Mouse (Mus musculus): ENCODE data around the gene Defb45. TPM values are rescaled to one million over a fixed set of nuclear protein-coding genes. Genes with fewer than 3 reads are reported as not detected.

The Defb45 gene
- total RNA-seq, 2 experiments from 2014 or later = not detected

GRCm38 (mm10) chr2:152612193-152612592 lies 13.0 kb upstream of the Defb45 start:
- no peak for ATAC-seq (replicated peaks; ENCODE audit: low FRiP score, poor library complexity, severe bottlenecking)

- no peak for ATAC-seq (replicated peaks; ENCODE audit: low FRiP score, poor library complexity, severe bottlenecking)
Measured at GRCm38 (mm10) chr2:152608719-152609118, 9.5 kb upstream of the Defb45 start.

- no peak for ATAC-seq (replicated peaks; ENCODE audit: low FRiP score, poor library complexity, severe bottlenecking)
Measured at GRCm38 (mm10) chr2:152607746-152608145, 8.5 kb upstream of the Defb45 start.

GRCm38 (mm10) chr2:152604057-152604456 lies 4.9 kb upstream of the Defb45 start, which contains the start of gene Defb36:
Defb36 (plus strand) TSS chr2:152604327.
- no peak for ATAC-seq (replicated peaks; ENCODE audit: low FRiP score, poor library complexity, severe bottlenecking)

- no peak for ATAC-seq (replicated peaks; ENCODE audit: low FRiP score, poor library complexity, severe bottlenecking)
Measured at GRCm38 (mm10) chr2:152601275-152601960, 2.2 kb upstream of the Defb45 start.

- ATAC-seq (replicated peaks; ENCODE audit: low FRiP score, poor library complexity, severe bottlenecking) = no peak
Measured at GRCm38 (mm10) chr2:152600076-152600475, 877 bp upstream of the Defb45 start.

- ATAC-seq (replicated peaks; ENCODE audit: low FRiP score, poor library complexity, severe bottlenecking) = no peak
Measured at GRCm38 (mm10) chr2:152589021-152589420, 10.2 kb downstream of the Defb45 start.

GRCm38 (mm10) chr2:152588450-152588849 lies 10.7 kb downstream of the Defb45 start:
- no peak for ATAC-seq (replicated peaks; ENCODE audit: low FRiP score, poor library complexity, severe bottlenecking)

- ATAC-seq (replicated peaks; ENCODE audit: low FRiP score, poor library complexity, severe bottlenecking) = no peak
Measured at GRCm38 (mm10) chr2:152586926-152587560, 12.2 kb downstream of the Defb45 start.

- ATAC-seq (replicated peaks; ENCODE audit: low FRiP score, poor library complexity, severe bottlenecking) = no peak
Measured at GRCm38 (mm10) chr2:152580612-152581011, 18.6 kb downstream of the Defb45 start.

- no peak for ATAC-seq (replicated peaks; ENCODE audit: low FRiP score, poor library complexity, severe bottlenecking)
Measured at GRCm38 (mm10) chr2:152580107-152580506, 19.1 kb downstream of the Defb45 start, which contains the start of gene Defb19. Defb19 (minus strand) TSS chr2:152580312.

GRCm38 (mm10) chr2:152573484-152573883 lies 25.7 kb downstream of the Defb45 start:
- ATAC-seq (replicated peaks; ENCODE audit: low FRiP score, poor library complexity, severe bottlenecking) = no peak

- ATAC-seq (replicated peaks; ENCODE audit: low FRiP score, poor library complexity, severe bottlenecking) = no peak
Measured at GRCm38 (mm10) chr2:152572114-152572794, 26.9 kb downstream of the Defb45 start, which contains the start of gene Defb21. Defb21 (plus strand) TSS chr2:152572744.

GRCm38 (mm10) chr2:152570313-152570712 lies 28.9 kb downstream of the Defb45 start:
- no peak for ATAC-seq (replicated peaks; ENCODE audit: low FRiP score, poor library complexity, severe bottlenecking)

- ATAC-seq (replicated peaks; ENCODE audit: low FRiP score, poor library complexity, severe bottlenecking) = no peak
Measured at GRCm38 (mm10) chr2:152569881-152570280, 29.3 kb downstream of the Defb45 start.

- no peak for ATAC-seq (replicated peaks; ENCODE audit: low FRiP score, poor library complexity, severe bottlenecking)
Measured at GRCm38 (mm10) chr2:152569038-152569437, 30.2 kb downstream of the Defb45 start, which contains the start of gene Gm17416. Gm17416 (plus strand) TSS chr2:152569338.

GRCm38 (mm10) chr2:152556655-152557054 lies 42.5 kb downstream of the Defb45 start:
- no peak for ATAC-seq (replicated peaks; ENCODE audit: low FRiP score, poor library complexity, severe bottlenecking)

GRCm38 (mm10) chr2:152553774-152554423 lies 45.3 kb downstream of the Defb45 start:
- ATAC-seq (replicated peaks; ENCODE audit: low FRiP score, poor library complexity, severe bottlenecking) = no peak

- ATAC-seq (replicated peaks; ENCODE audit: low FRiP score, poor library complexity, severe bottlenecking) = no peak
Measured at GRCm38 (mm10) chr2:152548124-152548523, 51.1 kb downstream of the Defb45 start.

GRCm38 (mm10) chr2:152544691-152545090 lies 54.5 kb downstream of the Defb45 start:
- ATAC-seq (replicated peaks; ENCODE audit: low FRiP score, poor library complexity, severe bottlenecking) = no peak

All from erythroid progenitor cell, adult 5-6 weeks (primary cell).